Mouse (Mus musculus) erythroid progenitor cell, adult 5-6 weeks (primary cell): ENCODE data around the gene Stard9. TPM values are rescaled to one million over a fixed set of nuclear protein-coding genes. Genes with fewer than 3 reads are reported as not detected.
"Not testable (repeated sequence)": the region's sequence is repeated elsewhere in the genome, so short reads cannot be mapped to it uniquely, and the experiment has no call there.

Source experiments
- ATAC-seq: replicated peaks from 2 replicates; pipeline ENCODE4 v1.8.0; 2016; ENCODE audit warnings: moderate number of reproducible peaks, mild to moderate bottlenecking, moderate TSS enrichment, inconsistent platforms; ENCODE audit not compliant: poor library complexity, low FRiP score, severe bottlenecking
- total RNA-seq, 2 experiments: library from RNA; stranded (forward) in 1 of 2; stranded (reverse) in 1 of 2; fragments of 150-400 nt in 1 of 2; fragments of 186-747, 209-891 nt in 1 of 2; gene quantifications; 2 replicates each; pipeline versions ENCODE4 v1.2.3 to v1.2.4; 2015 to 2017; ENCODE audit warnings: low replicate concordance in 2 of 2

Gene Stard9
- total RNA-seq, 2 experiments from 2014 or later, result 1.7 to 3.8 TPM

DNA sequence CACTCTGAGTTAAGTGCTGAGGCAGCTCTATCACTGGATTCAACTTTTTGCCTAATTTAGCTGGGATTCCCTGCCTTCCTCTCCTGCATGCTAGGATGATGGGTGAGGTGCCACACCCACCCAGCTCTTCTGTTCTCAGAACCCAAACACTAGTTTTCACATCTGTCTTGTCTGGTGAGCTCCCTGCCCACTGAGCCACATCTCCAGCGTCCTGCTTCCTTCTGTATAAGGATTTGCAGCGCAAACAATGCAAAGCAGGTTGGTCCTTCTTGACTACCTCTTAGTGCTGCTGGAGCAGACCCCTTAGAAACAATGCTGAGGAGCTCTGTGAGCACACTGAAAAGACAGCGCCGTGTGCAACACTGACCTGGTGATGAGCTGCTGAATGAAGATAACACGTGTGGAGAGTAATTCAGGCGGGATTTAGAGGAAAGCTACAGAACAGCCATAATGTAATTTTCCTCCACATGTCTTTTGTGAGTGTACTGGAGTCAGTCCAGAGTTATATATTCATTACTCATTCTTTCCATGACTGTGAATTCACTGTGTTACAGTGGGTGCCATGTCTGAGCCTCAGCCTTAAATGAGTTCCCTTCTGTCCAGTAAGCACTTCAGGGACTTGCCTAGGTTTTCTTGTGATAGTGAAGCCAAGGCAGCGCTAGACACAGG, 23.5 kb downstream of the Stard9 start:
- ATAC-seq, result no peak

DNA sequence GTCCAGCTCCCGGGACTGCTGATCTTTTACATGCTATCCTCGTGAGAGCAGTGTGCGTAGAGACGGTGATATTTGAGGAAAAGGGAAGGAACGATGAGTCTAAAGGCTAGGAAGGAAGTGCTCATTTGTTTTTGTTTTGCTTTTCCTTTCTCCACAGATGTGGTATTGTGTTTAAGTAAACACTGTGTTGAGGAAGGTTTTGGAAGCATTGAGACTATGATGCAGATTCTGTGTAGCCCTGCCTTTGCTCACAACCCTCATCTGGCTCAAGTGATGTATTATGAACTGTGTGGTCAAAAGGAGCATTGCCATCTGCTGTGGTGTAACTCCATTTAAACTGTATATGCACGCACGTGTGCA, 24.0 kb downstream of the Stard9 start:
- no peak for ATAC-seq

DNA sequence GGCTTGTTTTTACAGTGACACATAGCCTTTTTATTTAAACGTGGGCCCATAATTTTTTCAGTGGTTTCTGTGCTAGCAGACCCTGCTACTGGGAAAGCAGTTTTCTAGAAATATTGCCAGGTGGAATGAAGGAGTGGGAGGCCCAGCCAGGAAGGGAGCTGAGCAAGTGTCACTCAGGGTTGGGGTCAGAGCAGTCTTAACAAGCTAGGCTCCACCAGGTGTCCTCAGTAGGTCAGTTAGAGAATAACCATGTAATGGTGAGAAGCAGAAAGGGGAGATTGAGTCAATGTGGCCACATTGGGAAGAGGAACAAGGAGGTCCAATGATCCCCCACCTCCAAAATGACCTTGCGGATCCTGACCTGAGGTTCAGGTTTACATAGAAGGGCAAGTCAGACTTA, 25.8 kb downstream of the Stard9 start:
- ATAC-seq, result no peak

DNA sequence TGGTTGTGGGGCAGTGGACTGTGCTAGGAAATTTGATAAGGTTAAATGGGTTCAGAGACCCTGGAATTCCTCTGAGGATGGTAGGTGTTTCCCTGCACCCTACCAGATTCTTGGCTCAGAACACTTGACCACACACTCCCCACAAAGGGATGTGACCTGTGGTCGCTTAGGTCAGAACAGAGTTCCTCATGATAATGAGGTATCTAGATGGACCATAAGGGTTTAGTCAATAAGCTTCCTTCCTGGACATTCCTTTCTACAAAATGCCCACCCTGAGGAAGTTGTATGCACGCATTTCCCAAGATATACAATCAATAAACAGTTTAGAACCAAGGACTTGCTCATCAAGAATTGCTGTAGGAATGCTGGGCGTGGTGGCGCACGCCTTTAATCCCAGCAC, 27.0 kb downstream of the Stard9 start:
- no peak for ATAC-seq

DNA sequence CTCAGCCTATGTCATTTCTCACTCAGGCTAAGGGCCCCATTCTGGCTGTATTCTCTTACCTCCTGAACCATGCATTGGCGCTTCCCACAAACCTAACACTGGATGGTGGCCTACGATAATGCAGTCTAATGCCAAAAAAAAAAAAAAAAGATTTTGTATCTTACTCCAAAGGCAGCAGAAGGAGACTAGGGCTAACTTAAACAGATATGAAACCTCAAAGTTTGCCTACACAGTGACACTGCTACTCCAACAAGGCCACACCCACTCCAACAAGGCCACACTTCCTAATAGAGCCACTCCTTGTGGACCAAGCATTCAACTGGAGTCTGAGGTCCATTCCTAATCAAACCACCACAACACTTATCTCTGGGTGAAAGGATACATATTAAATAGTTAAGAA, 27.8 kb downstream of the Stard9 start:
- no peak for ATAC-seq

DNA sequence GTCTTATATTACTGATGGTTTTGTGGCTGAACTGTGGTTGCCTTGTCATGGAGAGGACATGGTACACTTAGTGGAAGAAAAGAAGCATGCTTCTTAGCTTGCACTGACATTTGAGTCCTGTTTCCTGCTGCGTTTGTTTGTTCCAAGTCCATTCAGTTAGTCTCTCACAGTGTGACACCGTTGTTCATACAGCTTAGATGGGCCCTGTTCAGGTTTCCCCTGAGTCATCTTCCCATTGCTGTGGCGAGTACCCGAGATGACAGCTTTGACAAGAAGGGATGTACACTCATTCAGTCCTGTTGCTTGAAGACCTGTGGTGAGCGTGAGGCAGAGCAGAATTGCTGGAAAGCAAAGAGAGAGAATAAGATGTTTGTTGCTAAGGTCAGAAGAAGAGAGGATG, 29.6 kb downstream of the Stard9 start:
- no peak for ATAC-seq

DNA sequence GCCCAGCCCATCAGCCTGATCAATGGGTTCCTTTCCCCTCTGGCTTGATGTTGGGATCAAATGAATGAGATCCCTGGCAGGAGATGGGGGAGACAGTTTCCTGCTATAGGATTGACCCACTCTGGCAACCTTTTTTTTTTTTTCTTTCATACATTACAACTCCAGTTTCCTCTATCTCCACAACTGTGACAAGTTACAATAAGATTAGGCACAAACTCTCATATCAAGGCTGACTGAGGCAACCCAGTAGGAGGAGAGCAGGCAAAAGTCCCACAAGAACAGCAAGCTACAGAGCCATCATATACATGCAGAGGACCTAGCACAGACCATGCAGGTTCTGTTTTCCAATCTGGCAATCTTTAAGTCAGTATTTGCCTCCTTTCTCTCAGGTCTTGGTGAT, 30.4 kb downstream of the Stard9 start:
- no peak for ATAC-seq

DNA sequence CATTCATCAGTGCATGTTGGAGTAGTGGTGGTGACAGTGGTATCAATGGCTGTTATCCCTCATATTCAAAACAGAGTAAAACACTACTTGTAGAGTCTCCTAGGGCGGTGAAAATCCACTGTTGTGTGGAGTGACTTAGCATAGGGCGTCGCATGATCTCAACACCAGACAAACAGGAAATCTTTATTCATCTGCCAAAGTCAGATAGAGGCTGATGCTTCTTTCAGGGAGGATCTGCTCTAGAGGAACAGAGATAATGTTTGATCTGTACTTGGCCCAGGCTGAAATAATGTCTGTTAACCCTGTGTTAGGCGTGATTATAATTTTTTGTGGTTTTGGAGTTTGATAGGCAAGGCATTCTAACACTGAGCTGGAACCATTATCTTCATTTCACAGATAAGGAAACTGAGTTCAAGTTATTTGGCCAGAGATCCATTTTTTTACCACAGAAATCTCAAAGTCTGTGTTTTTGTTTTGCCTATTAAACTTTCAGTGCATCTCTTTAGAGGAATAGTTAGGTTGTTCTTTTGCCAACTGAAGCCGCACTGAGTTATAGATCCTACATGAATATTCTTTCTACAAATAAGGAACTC, 31.7 kb downstream of the Stard9 start:
- ATAC-seq, result no peak

DNA sequence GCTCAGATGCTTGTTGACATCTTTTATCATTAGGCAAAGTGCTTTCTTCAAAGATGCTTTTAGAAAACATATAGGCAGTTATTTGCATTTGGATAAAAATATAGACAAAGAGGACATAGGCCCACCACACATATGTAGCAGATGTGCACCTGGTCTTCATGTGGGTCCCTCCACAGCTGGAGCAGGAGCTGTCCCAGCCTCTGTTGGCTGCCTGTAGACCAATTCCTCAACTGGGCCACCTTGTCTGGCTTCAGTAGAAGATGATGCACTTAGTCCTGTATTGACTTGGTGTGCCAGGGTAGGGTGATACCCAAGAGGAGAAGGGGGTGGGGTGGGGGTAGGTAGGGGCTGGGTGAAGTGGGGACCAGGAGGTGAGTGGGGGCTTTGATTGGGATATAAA, 33.8 kb downstream of the Stard9 start:
- ATAC-seq, result no peak

DNA sequence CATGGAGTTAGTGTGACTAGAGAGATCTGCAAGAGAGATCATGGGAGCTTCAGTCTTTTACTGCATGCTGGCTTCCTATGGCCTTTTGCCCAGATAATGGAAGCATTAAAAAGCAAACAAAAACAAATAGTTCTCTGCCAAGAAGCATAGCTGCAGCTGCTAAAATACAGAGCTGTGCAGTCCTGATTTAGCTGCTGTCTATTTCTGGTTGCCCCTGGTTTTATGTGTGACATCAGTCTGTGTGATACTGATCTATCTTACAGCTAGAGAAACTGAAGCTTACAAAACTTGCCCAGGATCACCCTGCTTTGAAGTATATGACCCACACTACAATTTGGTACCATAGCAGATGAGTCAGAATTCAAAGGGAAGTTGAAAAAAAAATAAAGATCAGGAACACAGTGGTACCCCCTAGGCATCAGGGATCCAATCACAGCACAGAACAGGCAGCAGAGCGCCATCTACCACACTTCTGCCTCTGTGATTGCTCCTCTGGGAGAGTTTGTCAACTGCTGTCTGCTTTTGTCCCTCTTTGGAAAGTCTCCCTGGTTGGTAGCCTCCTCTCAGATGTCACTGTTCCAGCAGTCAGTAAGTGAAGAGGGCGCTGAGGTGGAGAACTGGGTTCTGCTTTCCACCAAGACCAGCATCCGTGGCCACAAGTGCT, 34.7 kb downstream of the Stard9 start:
- ATAC-seq, result no peak

DNA sequence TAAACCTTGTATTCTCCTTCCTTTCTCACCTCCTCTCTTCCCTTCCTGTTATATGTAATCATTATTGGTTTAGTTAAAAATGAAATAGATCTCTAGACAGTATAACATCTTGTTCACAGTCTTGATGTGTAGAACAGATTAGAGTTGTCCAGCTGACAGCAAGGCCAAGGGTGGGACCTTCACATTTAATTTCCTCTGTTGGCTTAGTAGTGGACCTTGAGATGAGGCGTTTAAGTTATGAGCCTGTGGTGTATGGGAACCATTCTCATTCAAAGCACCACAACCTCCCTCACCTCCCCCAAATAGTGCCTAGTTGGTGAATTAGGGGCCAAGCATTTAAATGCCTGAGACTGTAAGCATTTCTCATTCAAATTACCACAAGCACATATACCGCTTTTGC, 38.5 kb downstream of the Stard9 start:
- no peak for ATAC-seq

DNA sequence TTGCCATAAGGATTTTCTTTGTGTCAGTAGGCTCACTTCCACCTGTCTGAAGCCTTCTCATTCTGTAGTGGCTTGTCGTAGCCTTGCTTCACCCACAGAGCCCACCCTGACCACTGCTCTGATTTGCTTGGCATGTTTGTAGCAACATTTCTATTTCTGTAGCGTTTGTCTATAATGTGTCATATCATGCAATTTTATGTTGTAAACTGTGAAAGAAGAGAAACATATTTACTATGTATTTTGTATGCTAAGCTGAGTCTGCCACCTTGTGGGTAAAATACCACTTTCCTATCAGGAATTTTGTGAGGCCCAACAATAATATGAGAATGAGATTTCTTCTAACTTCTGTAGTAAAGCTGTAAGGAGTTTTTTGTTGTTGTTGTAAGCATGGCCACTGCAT, 41.3 kb downstream of the Stard9 start:
- ATAC-seq, result no peak

DNA sequence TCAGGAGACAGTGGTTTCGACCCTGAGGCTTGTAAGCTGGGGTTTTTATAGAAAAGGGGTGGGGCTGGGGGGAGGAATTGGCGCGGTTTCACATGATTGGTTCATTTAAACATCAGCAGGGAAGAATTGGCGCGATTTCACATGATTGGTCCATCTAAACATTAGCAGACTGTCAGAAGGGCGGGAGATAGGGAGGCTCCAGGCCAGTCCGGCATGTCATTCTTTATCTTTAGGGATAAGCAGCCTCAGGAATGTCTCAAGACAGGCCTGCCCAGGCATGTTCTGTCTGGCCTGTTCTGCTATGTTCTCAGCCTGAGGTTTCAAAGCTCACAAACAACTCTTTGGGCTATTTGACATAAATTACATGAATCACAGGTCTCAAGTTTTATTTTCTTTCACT, 52.2 kb downstream of the Stard9 start:
- ATAC-seq, result not testable (repeated sequence)

DNA sequence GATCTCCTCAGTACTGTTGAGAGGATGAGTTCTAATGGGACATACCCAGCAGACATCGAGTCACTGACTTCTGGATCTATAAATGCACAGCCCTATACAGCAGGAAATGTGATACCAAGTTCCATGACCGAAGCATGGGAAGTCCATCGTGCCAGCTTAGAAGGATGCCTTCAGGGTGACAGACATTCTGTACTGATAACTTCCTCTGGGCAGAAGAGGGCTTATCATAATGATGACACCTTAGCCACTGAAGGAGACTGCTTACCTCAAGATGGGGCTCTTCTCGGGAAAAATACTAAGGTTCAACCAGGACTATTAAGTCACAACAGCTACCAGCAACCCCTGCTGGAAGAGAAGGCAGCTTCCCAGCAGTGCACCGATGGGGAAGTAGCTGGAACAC, 68.8 kb downstream of the Stard9 start:
- peak; percentile 81 for ATAC-seq

DNA sequence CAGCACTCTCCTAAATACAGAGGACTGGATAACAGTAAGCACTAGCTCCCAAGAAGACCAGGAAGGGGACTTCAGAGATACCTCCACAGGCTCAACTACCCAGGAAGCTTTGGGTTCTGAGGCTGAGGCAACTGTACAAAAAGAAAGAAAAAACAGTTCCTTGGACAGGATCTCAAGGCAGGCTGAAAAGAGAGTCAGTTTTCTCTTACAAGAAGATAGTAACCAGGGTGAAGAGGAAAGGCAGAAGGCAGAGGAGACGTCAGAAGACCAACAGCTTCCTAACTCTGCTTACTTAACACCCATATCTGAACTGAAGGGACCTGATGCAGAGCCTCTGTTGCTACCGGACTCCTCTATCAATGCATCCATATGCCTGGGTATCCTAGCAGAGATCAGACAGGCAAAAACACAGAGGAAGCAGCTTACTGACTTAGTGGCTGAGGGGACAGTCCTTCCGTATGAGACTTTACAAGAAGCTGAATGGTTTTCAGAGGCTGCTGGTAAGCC, 71.5 kb downstream of the Stard9 start:
- no peak for ATAC-seq

DNA sequence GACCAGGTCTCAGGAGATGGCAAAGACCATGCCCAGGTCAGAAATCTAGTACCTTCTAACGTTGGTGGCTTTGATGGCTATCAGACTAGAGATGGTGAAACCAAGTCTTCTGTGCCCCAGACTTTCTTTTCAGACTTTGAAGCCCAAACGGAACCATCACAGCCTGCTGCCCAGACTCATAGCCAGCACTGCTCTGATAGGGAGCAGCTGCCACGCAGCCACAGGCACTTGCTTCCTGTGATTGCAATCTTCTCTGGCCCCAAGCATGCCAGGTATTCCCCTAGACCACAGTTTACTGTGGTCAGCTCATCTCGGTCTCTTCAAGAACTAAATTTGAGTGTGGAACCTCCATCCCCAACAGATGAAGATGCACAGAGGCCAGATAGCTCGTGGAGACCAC, 73.8 kb downstream of the Stard9 start:
- ATAC-seq, result no peak

DNA sequence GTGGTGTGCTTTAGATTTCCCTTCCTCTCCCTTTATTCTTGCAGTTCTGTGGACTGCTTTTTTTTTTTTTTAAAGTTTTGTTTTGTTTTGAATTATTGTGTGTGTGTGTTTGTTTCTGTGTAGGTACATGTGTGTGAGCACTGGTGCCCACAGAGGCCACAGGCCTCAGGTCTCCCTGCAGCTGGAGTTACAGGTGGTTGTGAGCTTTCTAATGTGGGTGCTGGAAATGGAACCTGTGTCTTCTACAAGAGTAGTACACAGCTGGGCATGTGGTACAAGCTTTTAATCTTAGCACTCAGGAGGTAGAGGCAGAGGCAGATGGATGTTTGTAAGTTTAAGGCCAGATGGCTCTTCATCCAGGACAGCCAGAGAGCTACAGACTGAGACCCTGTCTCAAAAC, 78.1 kb downstream of the Stard9 start:
- no peak for ATAC-seq

DNA sequence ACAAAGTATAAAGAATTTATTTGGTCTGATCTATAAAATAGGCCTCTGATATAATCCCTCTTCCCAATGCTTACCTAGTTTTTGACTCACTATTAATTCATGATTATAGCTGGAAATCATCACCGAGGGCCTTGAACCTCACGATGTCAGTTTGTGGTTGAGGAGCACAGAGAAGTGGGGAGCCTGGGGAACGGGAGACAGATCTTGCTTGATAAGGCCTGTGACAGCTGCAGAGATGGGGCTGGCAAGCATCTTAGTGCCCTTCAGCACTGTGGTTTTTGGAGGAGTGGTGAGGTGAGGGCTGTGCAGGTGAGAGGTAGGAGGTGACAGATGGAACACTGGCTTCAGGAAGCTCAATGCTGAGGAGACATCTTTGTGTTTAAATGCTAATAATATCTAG, 81.2 kb downstream of the Stard9 start:
- no peak for ATAC-seq

DNA sequence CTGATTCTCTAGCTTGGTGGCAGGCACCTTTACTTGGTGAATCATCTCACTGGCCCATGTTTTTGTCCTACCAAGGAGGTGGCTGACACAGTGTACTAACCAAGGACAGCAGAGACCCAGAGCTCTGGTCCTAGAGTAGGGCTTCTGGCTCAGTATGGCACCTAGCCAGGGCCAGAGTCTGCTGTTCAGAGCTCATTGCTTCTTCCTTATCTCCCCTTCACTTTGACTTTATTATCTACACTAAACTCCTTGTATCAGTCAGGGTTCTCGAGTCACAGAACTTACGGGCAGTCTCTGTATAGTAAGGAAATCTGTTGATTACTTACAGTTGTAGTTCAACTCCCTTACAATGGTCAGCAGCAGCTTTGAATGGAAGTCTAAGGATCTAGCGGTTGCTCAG, 82.0 kb downstream of the Stard9 start:
- ATAC-seq, result no peak

DNA sequence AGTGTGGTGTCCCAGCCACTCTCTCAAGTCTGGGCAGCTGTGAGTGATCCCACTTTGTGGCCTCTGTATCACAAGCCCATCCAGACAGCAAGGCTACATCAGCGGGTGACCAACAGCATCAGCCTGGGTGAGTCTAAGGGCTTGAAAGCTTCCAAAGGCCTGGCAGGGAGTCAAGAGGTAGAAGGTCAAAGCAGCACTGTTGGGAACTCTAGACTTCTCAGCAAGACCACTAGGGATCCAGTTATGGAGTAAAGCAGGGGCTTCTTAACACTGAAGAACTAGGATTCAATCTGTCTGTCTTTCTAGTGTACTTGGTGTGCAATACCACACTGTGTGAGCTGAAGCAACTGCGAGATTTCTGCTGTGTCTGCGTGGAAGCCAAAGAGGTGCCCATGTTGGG, 84.5 kb downstream of the Stard9 start:
- ATAC-seq, result no peak

DNA sequence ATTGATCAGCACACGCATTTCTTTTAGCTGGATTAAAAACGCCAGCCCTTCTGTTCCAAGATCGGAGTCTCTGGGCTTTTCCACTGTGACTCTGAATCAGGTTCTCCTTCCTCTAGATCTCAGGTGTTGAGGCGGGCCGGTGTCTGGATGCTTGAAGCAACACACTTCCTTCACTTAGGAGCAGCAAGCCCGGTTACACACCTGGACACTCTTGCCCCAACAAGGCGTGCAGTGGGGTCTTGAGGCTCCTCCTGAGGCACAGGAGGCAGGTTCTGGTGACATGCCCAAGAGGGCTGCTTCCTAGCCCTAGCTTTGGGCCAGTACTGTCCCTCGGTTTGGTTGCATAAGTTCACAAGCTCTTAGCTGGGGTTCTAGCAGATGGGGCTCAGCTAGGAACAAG, 89.6 kb downstream of the Stard9 start:
- no peak for ATAC-seq
